In genomic region chr10:116932418-116932817, GRCm38 (mm10) we compare ENCODE assay signal across 33 mouse cellular contexts. TPM values are rescaled to one million over a fixed set of nuclear protein-coding genes. Genes with fewer than 3 reads are reported as not detected.
DNase-seq lines count a peak whose midpoint lies in the region; ATAC-seq and TF ChIP-seq lines count a peak whose summit lies in the region.
"Had no signal": no experiment of that assay in that cellular context is flagged by ENCODE, and none has a peak within 500 bp of the region (broad histone marks: within the 10 kb centered on the region; RNA-seq: fewer than 3 reads in every experiment).

No protein-coding gene starts in this region.

- H3K4me1 ChIP-seq in forebrain, postnatal 0 days (ENCODE audit: insufficient read depth) = no peaks in the 10 kb centered on the region
- H3K4me1 ChIP-seq in hindbrain, embryonic 14.5 days (replicated peaks; ENCODE audit: control insufficient read depth, insufficient read depth, low read length) = no peaks in the 10 kb centered on the region
- H3K4me1 ChIP-seq: embryonic facial prominence, embryonic 13.5 days; embryonic facial prominence, embryonic 15.5 days; forebrain, embryonic 10.5 days; forebrain, embryonic 12.5 days had no signal

- no peak for DNase-seq in frontal cortex, postnatal 25 days (ENCODE audit: low spot score in 2 of 2)
- DNase-seq in CD4-positive helper T cell, adult 2 months (ENCODE audit: low read depth, low spot score) = peak; percentile 28
- DNase-seq in induced T-regulatory cell, adult 2 months (ENCODE audit: low read depth) = peak; percentile 52
- no peak for DNase-seq in forebrain, postnatal 0 days
- DNase-seq in hindbrain, embryonic 14.5 days (ENCODE audit: low spot score) = no peak
- DNase-seq: adrenal gland, adult 8-10 months; adrenal gland, postnatal 14 days; cerebellum, adult 11 months; cerebellum, adult 18-20 months; cerebellum, adult 8-10 months; cerebellum, adult 9-11 months; cerebellum, postnatal 14 days; cerebellum, postnatal 36 days; embryo, embryonic 11 days had no signal

- ATAC-seq in frontal cortex, adult (ENCODE audit: low TSS enrichment) = 0 out of 2 replicates have a peak, but pooled peaks have one; percentile 2
- no peak for ATAC-seq in forebrain, postnatal 0 days
- no peak for ATAC-seq in hindbrain, embryonic 14.5 days (ENCODE audit: low FRiP score)
- ATAC-seq: forebrain, embryonic 14.5 days; forebrain, embryonic 16.5 days had no signal

- no peaks in the 10 kb centered on the region for H3K9me3 ChIP-seq in forebrain, postnatal 0 days (ENCODE audit: low read length)
- no peaks in the 10 kb centered on the region for H3K9me3 ChIP-seq in hindbrain, embryonic 14.5 days (ENCODE audit: control insufficient read depth, low read length)
- H3K9me3 ChIP-seq: embryonic facial prominence, embryonic 13.5 days; embryonic facial prominence, embryonic 15.5 days; forebrain, embryonic 10.5 days; forebrain, embryonic 12.5 days; G1E had no signal

- H3K4me3 ChIP-seq in forebrain, postnatal 0 days (ENCODE audit: low read depth, low read length) = no peak overlapping the region
- H3K4me3 ChIP-seq in hindbrain, embryonic 14.5 days (replicated peaks; ENCODE audit: low read length) = no peak overlapping the region
- H3K4me3 ChIP-seq: embryonic facial prominence, embryonic 13.5 days; embryonic facial prominence, embryonic 15.5 days; erythroblast, embryonic 14.5 days; forebrain, embryonic 10.5 days; forebrain, embryonic 12.5 days had no signal

- peaks cover 21% of the 10 kb centered on the region for H3K36me3 ChIP-seq in forebrain, postnatal 0 days (ENCODE audit: insufficient read depth)
- H3K36me3 ChIP-seq in hindbrain, embryonic 14.5 days (replicated peaks; ENCODE audit: control insufficient read depth, insufficient read depth) = peaks cover 20% of the 10 kb centered on the region

- no peak for TF ChIP-seq CTCF in forebrain, postnatal 0 days (IDR thresholded peaks at IDR 0.05; ENCODE audit: low read depth)

- no peak overlapping the region for H3K27ac ChIP-seq in forebrain, postnatal 0 days (ENCODE audit: low read depth, low read length)
- H3K27ac ChIP-seq in hindbrain, embryonic 14.5 days = no peak overlapping the region
- H3K27ac ChIP-seq: embryonic facial prominence, embryonic 13.5 days; embryonic facial prominence, embryonic 15.5 days; forebrain, embryonic 10.5 days; forebrain, embryonic 12.5 days had no signal

- H3K9ac ChIP-seq in forebrain, postnatal 0 days = no peak overlapping the region
- H3K9ac ChIP-seq in hindbrain, embryonic 14.5 days = no peak overlapping the region
- H3K9ac ChIP-seq: embryonic facial prominence, embryonic 13.5 days; embryonic facial prominence, embryonic 15.5 days; forebrain, embryonic 12.5 days had no signal

- no peaks in the 10 kb centered on the region for H3K27me3 ChIP-seq in forebrain, postnatal 0 days (ENCODE audit: insufficient read depth, low read length)
- no peaks in the 10 kb centered on the region for H3K27me3 ChIP-seq in hindbrain, embryonic 14.5 days (ENCODE audit: control insufficient read depth, insufficient read depth, low read length)
- H3K27me3 ChIP-seq: CH12.LX; embryonic facial prominence, embryonic 13.5 days; embryonic facial prominence, embryonic 15.5 days; forebrain, embryonic 12.5 days; Patski had no signal

- 87% methylated on average over 13 of the region's 13 CpGs for whole genome bisulfite sequencing in forebrain, postnatal 0 days
- WGBS in hindbrain, embryonic 14.5 days = 82% methylated on average over 13 of the region's 13 CpGs

- H3K4me2 ChIP-seq in forebrain, postnatal 0 days (ENCODE audit: low read depth) = no peak overlapping the region
- no peak overlapping the region for H3K4me2 ChIP-seq in hindbrain, embryonic 14.5 days (replicated peaks)
- H3K4me2 ChIP-seq: embryonic facial prominence, embryonic 13.5 days; embryonic facial prominence, embryonic 15.5 days; forebrain, embryonic 12.5 days had no signal

RNA-seq across cellular contexts. Expression of gene Rab3ip, which starts 18.2 kb away (rescaled TPM):
- total RNA-seq in forebrain, postnatal 0 days (2014; rRNA removed) = 80.7 and 125 TPM in 2 replicates
- polyA plus RNA-seq in forebrain, postnatal 0 days (2015; fragmentation: Nextera tagmentation; extraction: Ambion mirVana) = 37.3 and 41.8 TPM in 2 replicates
- polyA plus RNA-seq in hindbrain, embryonic 14.5 days (2014; fragmentation: Nextera tagmentation; extraction: Ambion mirVana) = 44.8 and 48.0 TPM in 2 replicates

RNA-seq across cellular contexts. Expression of gene Myrfl, which starts 35.7 kb away (rescaled TPM):
- total RNA-seq in forebrain, postnatal 0 days (2014; rRNA removed) = 0.08 TPM in 1 of 2 replicates, not detected in the other
- not detected in 2 replicates for polyA plus RNA-seq in forebrain, postnatal 0 days (2015; fragmentation: Nextera tagmentation; extraction: Ambion mirVana)
- polyA plus RNA-seq in hindbrain, embryonic 14.5 days (2014; fragmentation: Nextera tagmentation; extraction: Ambion mirVana) = 0.08 TPM in 1 of 2 replicates, not detected in the other
- total RNA-seq: adrenal gland, adult 18-20 months; adrenal gland, postnatal 14 days; CH12.LX; common myeloid progenitor, adult 5-6 weeks had no signal
- polyA plus RNA-seq: activated CD4-positive, CD25-positive, alpha-beta regulatory T cell, adult 4 months; C2C12; erythroblast, embryonic 14.5 days; forebrain, embryonic 10.5 days; G1E had no signal

RNA-seq across cellular contexts. Expression of gene Gm10271, which starts 40.0 kb away (rescaled TPM):
- total RNA-seq in forebrain, postnatal 0 days (2014; rRNA removed) = not detected in 2 replicates
- polyA plus RNA-seq in forebrain, postnatal 0 days (2015; fragmentation: Nextera tagmentation; extraction: Ambion mirVana) = not detected in 2 replicates
- polyA plus RNA-seq in hindbrain, embryonic 14.5 days (2014; fragmentation: Nextera tagmentation; extraction: Ambion mirVana) = not detected in 2 replicates
- total RNA-seq: adrenal gland, adult 18-20 months; adrenal gland, adult 8-10 months; adrenal gland, postnatal 14 days; adrenal gland, postnatal 4 days; CH12.LX; common myeloid progenitor, adult 5-6 weeks; G1E had no signal
- polyA plus RNA-seq: activated CD4-positive, CD25-positive, alpha-beta regulatory T cell, adult 4 months; brain, embryonic 14.5 days; C2C12; embryonic facial prominence, embryonic 11.5 days; embryonic facial prominence, embryonic 13.5 days; embryonic facial prominence, embryonic 15.5 days; erythroblast, embryonic 14.5 days; forebrain, embryonic 10.5 days; forebrain, embryonic 12.5 days; forebrain, embryonic 14.5 days; forebrain, embryonic 16.5 days; frontal cortex, adult 2 months; G1E; Patski had no signal

RNA-seq across cellular contexts. Expression of gene Best3, which starts 53.7 kb away (rescaled TPM):
- not detected in 2 replicates for total RNA-seq in forebrain, postnatal 0 days (2014; rRNA removed)
- 0.05 and 0.11 TPM in 2 replicates for polyA plus RNA-seq in forebrain, postnatal 0 days (2015; fragmentation: Nextera tagmentation; extraction: Ambion mirVana)
- 0.09 and 0.26 TPM in 2 replicates for polyA plus RNA-seq in hindbrain, embryonic 14.5 days (2014; fragmentation: Nextera tagmentation; extraction: Ambion mirVana)
- total RNA-seq: CH12.LX; common myeloid progenitor, adult 5-6 weeks; G1E had no signal
- polyA plus RNA-seq: activated CD4-positive, CD25-positive, alpha-beta regulatory T cell, adult 4 months; erythroblast, embryonic 14.5 days; forebrain, embryonic 10.5 days; forebrain, embryonic 14.5 days; forebrain, embryonic 16.5 days; G1E; Patski had no signal

Comparison
In these comparisons a context has a peak if more than half of its experiments do, and no peak if none do; other contexts are left out.
1. DNase-seq: peak in CD4-positive helper T cell, adult 2 months (single experiment) and induced T-regulatory cell, adult 2 months (single experiment); none in frontal cortex, postnatal 25 days (0 of 2), forebrain, postnatal 0 days (single experiment) and hindbrain, embryonic 14.5 days (single experiment).